Mouse (Mus musculus) heart, adult 18-20 months (tissue): ENCODE data around the gene Tubg2. TPM values are rescaled to one million over a fixed set of nuclear protein-coding genes. Genes with fewer than 3 reads are reported as not detected.
"Not testable (repeated sequence)": the region's sequence is repeated elsewhere in the genome, so short reads cannot be mapped to it uniquely, and the experiment has no call there.

Experiments
- DNase-seq, 2 experiments: peaks; one replicate each; pipeline ENCODE4 v3.0.0; 2021 to 2022; ENCODE audit warnings: mixed read lengths in 1 of 2
- total RNA-seq, 2 experiments: library from RNA; stranded (reverse); gene quantifications; 2 replicates each; pipeline ENCODE4 v1.2.3; 2021

Tubg2 gene
- total RNA-seq, 2 experiments from 2014 or later: 2.3 to 3.7 TPM

- peak; percentile 18 to 36 for DNase-seq
These were observed 17.0 kb upstream of the Tubg2 start for GRCm38 (mm10) chr11:101138536-101139181.

GRCm38 (mm10) chr11:101140164-101140819 lies 15.4 kb upstream of the Tubg2 start:
- DNase-seq: peak in 1 of 2 experiments; percentile 49

DNA sequence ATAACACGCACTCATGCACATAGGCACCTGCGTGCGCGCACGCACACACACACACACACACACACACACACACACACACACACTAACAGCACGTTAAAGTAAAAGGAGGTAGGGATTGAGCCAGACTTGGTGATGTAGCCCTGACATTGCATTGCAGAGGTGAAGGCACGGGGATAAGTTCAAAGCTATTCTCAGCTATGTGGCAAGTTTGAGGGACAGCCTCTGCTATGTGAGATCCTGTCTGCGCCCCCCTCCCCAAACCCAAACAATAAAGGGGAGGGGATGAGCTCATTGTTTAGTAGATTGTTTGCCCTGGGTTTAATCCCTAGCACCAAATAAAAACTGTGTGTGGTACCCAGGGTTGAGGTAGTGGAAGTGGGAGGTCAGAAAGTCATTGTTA lies 14.6 kb upstream of the Tubg2 start:
- no peak for DNase-seq

GRCm38 (mm10) chr11:101142215-101142967 lies 13.3 kb upstream of the Tubg2 start:
- DNase-seq: no peak

DNA sequence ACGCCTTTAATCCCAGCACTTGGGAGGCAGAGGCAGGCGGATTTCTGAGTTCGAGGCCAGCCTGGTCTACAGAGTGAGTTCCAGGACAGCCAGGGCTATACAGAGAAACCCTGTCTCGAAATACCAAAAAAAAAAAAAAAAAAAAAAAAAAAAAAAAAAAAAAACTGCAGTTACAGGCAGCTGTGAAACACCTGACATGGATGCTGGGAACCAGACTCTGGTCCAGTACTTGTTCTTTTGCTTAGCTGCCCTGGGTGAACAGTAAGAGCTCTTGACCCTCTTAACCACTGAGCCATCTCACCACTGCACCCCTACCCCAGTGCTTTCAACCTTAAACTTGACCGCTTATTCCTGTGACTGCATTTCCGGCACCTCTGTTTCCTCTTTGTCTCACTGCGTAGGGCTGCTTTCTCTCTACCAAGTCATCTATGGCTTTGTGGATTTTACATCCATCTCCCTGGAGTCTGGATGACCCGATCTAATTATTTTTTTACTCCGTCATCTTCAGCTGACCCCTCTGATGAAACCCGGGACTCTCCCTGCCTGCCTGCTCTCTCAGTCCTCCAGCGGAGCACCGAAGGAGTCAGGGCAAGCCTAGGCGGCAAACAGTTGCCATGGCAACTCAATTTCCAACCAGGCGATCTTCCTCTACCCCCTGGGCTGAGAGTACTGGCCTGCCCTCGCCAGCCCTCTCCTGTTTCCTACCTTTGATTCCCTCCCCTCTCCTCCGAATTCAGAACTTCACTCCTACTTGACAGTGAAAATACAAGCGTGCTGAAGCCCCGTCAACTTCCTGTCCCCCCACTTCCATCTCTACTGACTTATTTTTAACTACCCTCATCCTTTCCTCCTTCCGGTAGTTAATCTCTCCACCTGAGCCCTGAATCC lies 12.1 kb upstream of the Tubg2 start:
- peak; percentile 37 to 49 for DNase-seq

DNA sequence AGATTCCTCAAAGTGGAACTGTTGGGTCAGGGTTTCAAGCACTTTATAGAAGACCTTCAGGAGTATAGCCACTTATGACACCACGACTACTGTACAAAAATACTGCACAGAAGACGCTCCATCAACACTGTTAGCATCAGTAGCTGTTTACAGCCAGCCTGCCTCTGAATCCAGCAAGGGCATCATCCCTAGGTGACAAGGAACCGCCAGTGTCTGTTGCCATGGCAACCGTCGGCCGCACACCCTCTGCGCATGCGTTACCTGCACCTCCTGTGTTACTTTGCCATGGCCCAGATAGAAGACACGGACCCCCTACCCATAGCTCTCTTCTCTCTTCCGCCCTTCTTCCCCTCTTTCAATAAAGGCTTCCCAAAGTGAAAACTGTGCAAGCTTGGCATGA lies 9.3 kb upstream of the Tubg2 start:
- DNase-seq: no peak

- DNase-seq: no peak
These were observed 7.0 kb upstream of the Tubg2 start for GRCm38 (mm10) chr11:101148751-101149150.

GRCm38 (mm10) chr11:101149178-101150105 lies 6.3 kb upstream of the Tubg2 start:
- peak; percentile 60 to 65 for DNase-seq

- DNase-seq: no peak
These were observed 4.6 kb upstream of the Tubg2 start for GRCm38 (mm10) chr11:101151063-101151462.

DNA sequence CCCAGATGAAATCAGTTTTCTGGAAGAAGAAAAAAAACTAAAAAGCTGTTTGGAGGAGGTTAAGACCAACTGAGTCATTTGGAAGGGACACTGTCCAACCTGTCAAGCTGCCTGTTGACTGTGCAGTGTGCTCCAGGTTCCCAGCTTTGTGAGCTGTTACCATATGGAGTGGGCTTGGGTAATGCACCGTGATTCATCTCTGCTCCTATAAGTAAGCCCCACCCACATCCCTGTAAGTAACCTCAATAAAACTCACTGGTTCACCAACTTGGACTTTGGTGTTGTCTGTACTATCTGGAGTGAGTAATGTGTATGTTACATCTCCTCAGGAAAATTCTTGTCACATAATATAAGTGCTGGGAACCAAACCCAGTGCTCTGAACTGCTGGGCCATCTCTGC lies 2.9 kb upstream of the Tubg2 start:
- no peak for DNase-seq

DNA sequence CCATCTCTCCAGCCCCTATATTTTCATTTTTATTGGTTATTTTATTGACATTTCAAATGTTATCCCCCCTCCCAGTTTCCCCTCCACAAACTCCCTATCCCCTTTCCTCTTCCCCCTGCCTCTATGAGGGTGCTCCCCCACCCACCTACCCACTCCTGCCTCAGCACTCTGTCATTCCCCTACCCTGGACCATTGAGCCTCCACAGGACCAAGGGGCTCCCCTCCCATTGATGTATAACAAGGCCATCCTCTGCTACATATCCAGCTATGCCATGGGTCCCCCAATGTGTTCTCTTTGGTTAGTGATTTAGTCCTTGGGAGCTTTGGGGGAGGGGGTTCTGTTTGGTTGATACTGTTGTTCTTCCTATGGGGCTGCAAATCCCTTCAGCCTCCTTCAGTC lies 1.1 kb upstream of the Tubg2 start:
- no peak for DNase-seq

DNA sequence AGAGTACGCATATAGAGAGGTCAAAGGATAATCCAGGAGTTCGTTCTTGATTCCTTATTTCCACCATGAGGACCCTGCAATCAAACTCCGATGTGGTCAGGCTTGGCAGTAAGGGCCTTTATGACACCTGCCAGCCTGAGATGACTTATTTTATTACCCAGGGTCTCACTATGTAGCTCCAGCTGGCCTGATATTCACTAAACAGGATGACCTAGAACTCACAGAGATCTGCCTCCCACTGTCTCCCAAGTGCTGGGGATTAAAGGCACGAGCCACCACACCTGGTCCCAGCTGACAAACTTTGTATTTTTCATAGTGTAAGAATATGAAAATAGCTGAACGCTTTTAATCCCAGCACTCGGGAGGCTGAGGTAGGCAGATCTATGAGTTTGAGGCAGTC lies 556 bp upstream of the Tubg2 start:
- no peak for DNase-seq

DNA sequence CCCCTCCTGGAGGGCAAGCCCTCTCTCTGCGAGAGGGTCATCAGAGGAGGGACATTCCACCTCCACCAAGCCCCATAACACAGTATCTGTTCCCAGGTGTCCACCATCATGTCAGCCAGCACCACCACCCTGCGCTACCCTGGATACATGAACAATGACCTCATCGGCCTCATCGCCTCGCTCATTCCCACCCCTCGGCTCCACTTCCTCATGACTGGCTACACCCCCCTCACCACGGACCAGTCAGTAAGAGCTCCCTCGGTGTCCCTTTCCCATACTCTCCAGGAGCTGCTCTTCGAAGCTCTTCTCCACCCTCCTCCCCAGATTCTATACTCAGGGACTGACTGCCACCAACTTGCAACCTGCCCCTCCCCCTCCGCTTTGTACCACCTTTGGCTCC lies 4.4 kb downstream of the Tubg2 start:
- not testable (repeated sequence) for DNase-seq

GRCm38 (mm10) chr11:101160981-101161505 lies 5.3 kb downstream of the Tubg2 start:
- DNase-seq: not testable (repeated sequence)

- no peak for DNase-seq
These were observed 5.8 kb downstream of the Tubg2 start for GRCm38 (mm10) chr11:101161551-101161950.

- DNase-seq: no peak
These were observed 6.6 kb downstream of the Tubg2 start for GRCm38 (mm10) chr11:101162301-101162700.

- peak; percentile 85 to 93 for DNase-seq
These were observed 7.1 kb downstream of the Tubg2 start for GRCm38 (mm10) chr11:101162772-101163171.

DNA sequence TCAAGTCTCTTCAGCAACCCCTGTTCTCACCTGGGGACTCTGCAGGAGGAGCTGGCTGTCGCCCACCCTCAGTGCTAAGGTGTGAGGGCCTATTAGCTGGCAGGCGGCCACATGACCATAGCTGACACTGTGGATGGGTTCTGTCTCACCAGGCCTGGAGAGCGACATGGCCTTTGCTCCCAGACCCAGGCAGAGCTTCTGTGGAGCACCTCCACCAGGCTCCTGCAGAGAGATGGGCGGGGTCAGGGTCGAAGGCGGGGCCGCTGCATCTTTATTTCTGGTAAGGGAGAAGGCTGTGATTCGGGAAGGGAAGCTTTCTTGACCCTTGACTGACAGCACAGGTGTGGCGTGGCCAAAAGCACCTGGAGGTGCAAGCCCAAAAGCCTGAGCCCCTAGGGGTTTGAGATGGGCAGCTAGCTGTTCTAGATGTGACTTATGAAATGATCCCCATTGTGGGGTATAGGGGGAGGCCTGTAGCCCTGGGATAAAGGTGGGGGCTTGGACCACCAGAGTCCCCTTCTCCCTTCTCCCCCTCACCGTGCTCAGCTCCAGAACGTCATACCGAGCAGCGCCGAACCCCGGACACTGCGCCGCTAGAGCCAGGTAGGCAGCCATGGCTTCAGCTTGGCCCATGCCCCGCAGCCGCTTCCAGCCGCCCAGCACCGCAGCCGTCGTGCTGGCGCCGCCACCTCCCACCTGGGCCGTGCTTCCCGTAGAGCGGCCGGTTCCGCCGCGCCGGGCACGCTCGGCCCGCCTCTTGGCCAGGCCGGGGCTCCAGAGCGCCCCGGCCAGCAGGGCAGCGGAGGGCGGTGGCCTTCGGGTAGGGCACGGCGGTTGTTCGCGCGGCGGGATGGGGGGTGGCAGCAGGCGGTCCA lies 8.0 kb downstream of the Tubg2 start:
- peak in 1 of 2 experiments; percentile 37 for DNase-seq

- no peak for DNase-seq
These were observed 8.6 kb downstream of the Tubg2 start for GRCm38 (mm10) chr11:101164351-101164665.
